Mouse (Mus musculus): ENCODE measurements around the gene Cxcl13. TPM values are rescaled to one million over a fixed set of nuclear protein-coding genes. Genes with fewer than 3 reads are reported as not detected.

Gene Cxcl13
- polyA plus RNA-seq (2016; fragmentation: Nextera tagmentation; extraction: Ambion mirVana): 0.20 and 0.39 TPM in 2 replicates

DNA sequence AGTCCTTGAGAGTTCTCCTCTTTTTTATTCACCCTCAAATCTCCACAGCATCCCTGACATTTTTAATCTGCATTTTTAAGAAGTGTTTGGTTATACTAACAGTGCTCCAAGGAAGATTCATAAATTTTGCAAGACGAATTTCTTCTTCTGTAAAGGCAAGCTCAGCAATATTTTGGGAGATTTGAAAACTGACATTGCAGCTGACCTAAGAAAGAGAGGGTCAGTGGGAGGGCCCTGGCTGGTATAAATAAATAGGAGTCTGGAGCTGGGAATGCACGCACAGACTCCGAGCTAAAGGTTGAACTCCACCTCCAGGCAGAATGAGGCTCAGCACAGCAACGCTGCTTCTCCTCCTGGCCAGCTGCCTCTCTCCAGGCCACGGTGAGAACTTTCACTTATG is at the start of gene Cxcl13:
TSS of gene Cxcl13 (plus strand) at position 301 of the 400 bp plus-strand sequence.
- DNase-seq (ENCODE audit: low spot score): no peak
- Histone ChIP-seq H3K27me3 (ENCODE audit: low read depth, poor library complexity, severe bottlenecking) (no peaks in the 10 kb centered on the region), H3K9me3 (replicated peaks) (no peaks in the 10 kb centered on the region), H3K36me3 (no peaks in the 10 kb centered on the region), H3K27ac (no peak within 1 kb of the TSS), H3K4me3 (no peak within 1 kb of the TSS), H3K4me1 (no peaks in the 10 kb centered on the region)
- 55% methylated on average over 5 of the region's 5 CpGs for WGBS

DNA sequence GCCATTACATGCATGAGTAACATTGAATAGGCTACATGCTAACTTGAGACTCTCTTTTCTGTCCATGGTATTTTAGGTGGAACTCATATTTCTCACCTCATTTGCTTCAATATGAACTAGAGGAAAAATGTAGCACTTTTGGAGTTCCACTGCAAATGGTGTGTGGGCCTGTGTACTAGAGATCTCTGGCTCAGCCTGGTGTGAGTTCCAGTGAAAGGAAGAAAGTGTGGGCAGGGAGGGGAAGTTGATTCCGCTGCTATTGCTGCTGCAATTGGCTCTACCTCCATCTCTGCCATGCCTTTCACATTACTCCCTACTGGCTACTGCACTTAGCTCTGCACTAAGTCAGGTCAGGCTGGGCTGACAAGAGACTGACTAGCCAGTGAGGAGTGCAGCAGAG is 45.7 kb upstream of the Cxcl13 start:
- Histone ChIP-seq H3K27ac (no peak overlapping the region), H3K4me3 (no peak overlapping the region), H3K36me3 (no peaks in the 10 kb centered on the region), H3K27me3 (ENCODE audit: low read depth, poor library complexity, severe bottlenecking) (no peaks in the 10 kb centered on the region), H3K4me1 (no peaks in the 10 kb centered on the region), H3K9me3 (replicated peaks) (no peaks in the 10 kb centered on the region)
- DNase-seq (ENCODE audit: low spot score): no peak
- 96% methylated on average over 1 of the region's 1 CpGs for WGBS

DNA sequence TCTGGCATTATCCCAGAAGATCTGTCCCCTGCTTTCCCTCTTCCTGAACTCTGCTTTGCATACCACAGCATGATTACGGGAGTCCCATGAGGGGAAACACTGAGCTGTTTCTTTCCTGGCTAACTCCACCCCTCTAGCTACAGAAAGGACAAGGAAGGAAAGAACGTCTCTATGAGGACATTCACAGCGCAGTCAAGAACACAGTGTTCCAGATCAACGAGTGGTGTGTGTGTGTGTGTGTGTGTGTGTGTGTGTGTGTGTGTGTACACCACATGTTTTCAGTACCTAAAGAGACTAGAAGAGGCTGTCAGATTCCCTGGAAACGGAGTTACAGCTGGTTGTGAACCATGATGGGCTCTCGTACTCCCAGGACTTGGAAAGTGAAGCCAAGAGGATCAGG is 38.3 kb upstream of the Cxcl13 start:
- Histone ChIP-seq H3K9me3 (replicated peaks) (no peaks in the 10 kb centered on the region), H3K36me3 (no peaks in the 10 kb centered on the region), H3K4me1 (no peaks in the 10 kb centered on the region), H3K4me3 (no peak overlapping the region), H3K27me3 (ENCODE audit: low read depth, poor library complexity, severe bottlenecking) (no peaks in the 10 kb centered on the region), H3K27ac (no peak overlapping the region)
- 94% methylated on average over 6 of the region's 6 CpGs for WGBS
- DNase-seq (ENCODE audit: low spot score): no peak

DNA sequence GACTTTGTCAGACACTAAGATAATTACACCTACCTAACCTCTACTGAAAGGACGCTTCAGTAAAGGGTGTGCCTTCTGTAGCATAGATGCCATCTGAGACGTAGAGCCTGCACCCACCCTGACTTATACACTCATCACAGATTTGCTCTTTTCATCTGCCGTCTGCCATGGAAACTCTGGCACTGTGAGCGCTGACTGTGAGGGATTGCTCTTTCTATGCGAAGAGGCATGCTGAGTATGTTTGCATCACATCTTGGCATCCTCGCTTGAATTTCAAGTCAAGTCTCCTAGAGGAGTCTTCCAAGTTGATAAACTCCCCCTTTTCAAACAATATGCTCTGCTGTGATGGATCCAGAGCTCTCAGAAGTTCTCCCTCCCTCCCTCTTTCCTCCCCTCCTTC is 32.7 kb upstream of the Cxcl13 start:
- Histone ChIP-seq H3K27ac (no peak overlapping the region), H3K4me1 (no peaks in the 10 kb centered on the region), H3K36me3 (no peaks in the 10 kb centered on the region), H3K4me3 (no peak overlapping the region), H3K9me3 (replicated peaks) (no peaks in the 10 kb centered on the region), H3K27me3 (ENCODE audit: low read depth, poor library complexity, severe bottlenecking) (no peaks in the 10 kb centered on the region)
- WGBS: 79% methylated on average over 6 of the region's 6 CpGs
- DNase-seq (ENCODE audit: low spot score): no peak

DNA sequence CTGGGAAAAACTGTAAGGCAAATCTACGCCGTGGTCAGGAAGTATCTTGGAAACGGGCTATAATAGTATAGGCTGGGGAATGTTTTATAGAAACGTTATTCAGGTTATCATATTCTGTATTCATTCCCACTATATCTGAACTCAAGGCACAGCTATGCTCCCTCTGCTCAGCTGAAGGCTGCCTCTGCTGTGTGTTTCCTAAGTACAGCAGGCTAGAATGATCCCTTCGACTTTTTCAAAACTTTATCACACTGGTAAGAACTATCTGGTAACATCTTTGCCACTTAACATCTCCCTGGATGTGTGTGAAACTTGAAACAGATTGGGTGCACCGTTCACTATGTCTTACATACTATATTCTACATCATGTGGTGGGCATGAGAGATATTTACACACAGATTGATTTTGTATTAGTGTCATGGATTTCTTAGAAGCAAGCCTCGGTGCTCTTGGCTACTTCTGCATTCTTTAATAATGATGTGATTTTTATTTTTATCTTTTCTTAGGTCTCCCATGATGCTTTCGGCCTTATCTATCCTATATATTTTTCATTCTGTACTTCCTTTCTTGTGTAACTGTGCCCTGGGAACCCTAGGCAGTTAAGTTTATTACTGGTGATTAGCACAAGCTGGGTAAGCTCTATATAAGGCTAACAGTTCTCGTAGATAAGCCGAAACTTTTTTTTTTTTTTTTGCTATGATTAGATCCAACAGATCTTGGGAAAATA is 31.4 kb upstream of the Cxcl13 start:
- no peak for DNase-seq (ENCODE audit: low spot score)
- H3K36me3 ChIP-seq: no peaks in the 10 kb centered on the region
- no peaks in the 10 kb centered on the region for H3K27me3 ChIP-seq (ENCODE audit: low read depth, poor library complexity, severe bottlenecking)
- H3K9me3 ChIP-seq (replicated peaks): no peaks in the 10 kb centered on the region
- no peaks in the 10 kb centered on the region for H3K4me1 ChIP-seq
- no peak overlapping the region for H3K27ac ChIP-seq
- H3K4me3 ChIP-seq: no peak overlapping the region
- WGBS: 89% methylated on average over 10 of the region's 10 CpGs

DNA sequence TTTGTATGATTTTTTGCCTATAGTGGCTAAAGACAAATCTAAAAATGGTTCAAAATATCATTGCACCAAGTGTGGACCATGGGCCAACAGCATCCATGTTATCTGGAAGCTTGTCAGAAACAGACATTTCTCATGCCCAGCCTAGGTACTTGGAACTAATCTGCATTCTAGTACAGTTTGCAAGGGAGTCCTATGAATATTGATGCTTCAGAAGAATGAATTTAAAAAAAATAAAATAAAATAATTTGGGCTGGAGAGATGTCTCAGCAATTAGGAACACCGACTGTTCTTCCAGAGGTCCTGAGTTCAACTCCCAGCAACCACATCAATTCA is 30.9 kb upstream of the Cxcl13 start:
- no peaks in the 10 kb centered on the region for H3K4me1 ChIP-seq
- no peak overlapping the region for H3K27ac ChIP-seq
- H3K27me3 ChIP-seq (ENCODE audit: low read depth, poor library complexity, severe bottlenecking): no peaks in the 10 kb centered on the region
- no peak for DNase-seq (ENCODE audit: low spot score)
- no peaks in the 10 kb centered on the region for H3K36me3 ChIP-seq
- H3K4me3 ChIP-seq: no peak overlapping the region
- no peaks in the 10 kb centered on the region for H3K9me3 ChIP-seq (replicated peaks)
- 97% methylated on average over 1 of the region's 1 CpGs for WGBS

DNA sequence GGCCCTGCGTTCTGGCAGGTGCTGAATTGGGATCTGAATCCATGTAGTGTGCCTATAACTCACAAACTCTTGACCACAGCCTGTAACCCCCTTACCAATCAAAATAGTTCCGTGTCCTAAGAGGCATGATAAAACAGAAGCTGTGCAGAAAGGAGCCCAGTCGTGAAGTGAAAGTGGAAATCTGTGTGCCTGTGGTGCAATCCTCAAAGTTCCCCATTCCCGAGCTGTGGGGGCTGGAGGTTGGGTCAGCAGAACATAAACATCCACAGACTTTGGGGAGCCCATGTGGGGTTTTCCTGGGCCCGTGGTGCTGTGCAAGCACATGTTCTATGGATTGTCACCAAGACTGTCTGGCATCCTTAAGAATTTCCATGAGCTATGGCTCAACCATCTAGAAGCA is 21.7 kb upstream of the Cxcl13 start:
- H3K4me1 ChIP-seq: peaks cover 11% of the 10 kb centered on the region
- 87% methylated on average over 5 of the region's 5 CpGs for WGBS
- no peaks in the 10 kb centered on the region for H3K36me3 ChIP-seq
- H3K9me3 ChIP-seq (replicated peaks): no peaks in the 10 kb centered on the region
- no peaks in the 10 kb centered on the region for H3K27me3 ChIP-seq (ENCODE audit: low read depth, poor library complexity, severe bottlenecking)
- no peak overlapping the region for H3K4me3 ChIP-seq
- DNase-seq (ENCODE audit: low spot score): no peak
- no peak overlapping the region for H3K27ac ChIP-seq

DNA sequence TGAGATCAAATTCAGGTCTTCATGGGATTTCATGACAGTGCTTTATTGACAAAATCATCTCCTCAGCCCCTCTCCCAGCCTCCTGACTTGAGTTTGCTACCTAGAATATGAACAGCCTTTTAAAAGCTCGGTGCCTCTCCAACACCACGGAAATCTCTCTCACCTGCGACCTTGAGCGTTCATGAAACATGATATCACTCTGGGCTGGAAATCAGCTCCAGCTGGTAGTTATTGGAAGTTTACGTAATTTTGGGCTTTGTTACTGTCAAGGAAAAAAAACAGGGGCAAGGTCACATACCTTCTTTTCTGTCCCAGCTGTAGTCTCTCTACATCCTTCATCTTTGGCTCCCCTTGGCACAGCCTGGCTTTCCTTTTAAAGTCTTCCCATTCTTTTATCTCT is 20.7 kb upstream of the Cxcl13 start:
- Histone ChIP-seq H3K4me1 (peaks cover 21% of the 10 kb centered on the region), H3K27ac (no peak overlapping the region), H3K9me3 (replicated peaks) (no peaks in the 10 kb centered on the region), H3K4me3 (no peak overlapping the region), H3K36me3 (no peaks in the 10 kb centered on the region), H3K27me3 (ENCODE audit: low read depth, poor library complexity, severe bottlenecking) (no peaks in the 10 kb centered on the region)
- 47% methylated on average over 5 of the region's 5 CpGs for WGBS
- no peak for DNase-seq (ENCODE audit: low spot score)

DNA sequence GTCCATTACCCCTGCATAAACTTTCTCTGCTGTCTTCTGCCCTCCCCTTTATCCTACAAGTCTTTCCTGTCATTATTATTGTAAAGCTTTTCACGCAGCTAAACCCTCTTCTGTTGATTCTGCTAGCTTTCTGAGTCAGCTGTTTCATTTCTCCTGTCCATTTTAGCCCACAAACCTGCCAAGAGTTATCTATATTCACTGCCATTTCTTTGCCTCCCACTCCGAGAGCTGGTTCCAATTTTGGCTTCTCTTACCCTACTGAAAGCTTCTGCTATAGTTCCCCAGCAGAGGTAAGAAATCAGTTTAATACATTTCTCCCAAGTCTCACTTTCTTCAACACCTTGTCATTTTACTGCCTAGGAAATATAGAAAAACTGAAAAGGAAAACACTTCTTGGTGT is 19.6 kb upstream of the Cxcl13 start:
- no peaks in the 10 kb centered on the region for H3K36me3 ChIP-seq
- no peak overlapping the region for H3K4me3 ChIP-seq
- DNase-seq (ENCODE audit: low spot score): no peak
- no peaks in the 10 kb centered on the region for H3K9me3 ChIP-seq (replicated peaks)
- WGBS: 82% methylated on average over 2 of the region's 2 CpGs
- H3K4me1 ChIP-seq: peaks cover 26% of the 10 kb centered on the region
- no peaks in the 10 kb centered on the region for H3K27me3 ChIP-seq (ENCODE audit: low read depth, poor library complexity, severe bottlenecking)
- no peak overlapping the region for H3K27ac ChIP-seq

DNA sequence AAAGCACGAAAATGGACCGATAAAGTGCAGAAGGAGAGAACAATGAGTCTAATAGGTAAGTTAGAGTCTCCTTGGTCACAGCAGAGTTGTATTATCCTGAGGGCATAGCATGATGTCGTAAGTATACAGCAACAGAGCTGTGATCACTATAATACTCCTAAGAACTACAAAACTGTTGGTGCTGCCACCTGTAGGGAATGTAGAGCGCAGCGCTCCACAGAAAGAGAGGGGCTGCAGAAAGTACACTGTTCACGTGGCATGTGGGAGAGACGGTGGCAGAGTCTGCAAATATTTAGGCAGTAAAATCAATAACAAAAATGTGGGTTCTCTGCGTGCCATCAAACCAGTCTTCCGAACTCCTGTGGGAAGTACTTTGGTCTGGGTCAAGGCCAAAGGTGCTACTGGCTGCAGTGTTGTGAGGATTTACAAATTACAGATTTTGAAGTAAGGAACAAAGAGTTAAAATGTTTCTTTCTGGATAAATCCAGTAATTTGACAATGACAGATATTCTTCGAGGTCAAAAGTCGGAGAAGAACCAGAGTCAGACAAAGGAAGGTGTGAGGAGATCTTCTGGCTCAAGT is 18.6 kb upstream of the Cxcl13 start:
- Histone ChIP-seq H3K4me3 (no peak overlapping the region), H3K9me3 (replicated peaks) (no peaks in the 10 kb centered on the region), H3K36me3 (no peaks in the 10 kb centered on the region), H3K27me3 (ENCODE audit: low read depth, poor library complexity, severe bottlenecking) (no peaks in the 10 kb centered on the region), H3K27ac (no peak overlapping the region), H3K4me1 (peaks cover 26% of the 10 kb centered on the region)
- WGBS: 70% methylated on average over 11 of the region's 11 CpGs
- DNase-seq (ENCODE audit: low spot score): peak; percentile 46

DNA sequence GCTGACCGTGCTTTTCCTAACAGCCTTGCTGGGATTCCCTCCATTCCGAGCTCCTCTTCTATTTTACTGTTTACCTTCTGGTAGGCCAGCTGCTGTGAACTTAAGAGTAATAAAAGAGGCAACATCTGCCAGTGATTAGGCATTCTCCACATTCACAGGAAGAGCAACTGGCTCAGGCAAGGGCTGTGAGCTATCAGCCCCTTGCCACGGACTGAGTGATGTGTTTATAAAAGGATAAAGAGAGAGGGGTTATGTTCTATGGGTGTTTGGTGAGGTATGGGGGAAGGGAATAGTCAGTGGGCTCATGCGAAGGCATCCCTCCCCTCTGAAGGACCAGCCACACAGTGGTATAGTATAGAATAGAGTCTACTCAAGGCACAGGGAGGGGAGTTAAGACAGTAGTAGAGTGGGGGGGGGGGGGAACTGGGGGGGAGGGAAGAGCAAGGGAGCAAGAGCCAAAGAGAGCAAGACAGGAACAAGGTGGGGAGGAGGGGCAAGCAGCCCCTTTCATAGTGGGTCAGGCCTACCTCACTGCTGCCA is 16.0 kb upstream of the Cxcl13 start:
- Histone ChIP-seq H3K9me3 (replicated peaks) (no peaks in the 10 kb centered on the region), H3K36me3 (no peaks in the 10 kb centered on the region), H3K27me3 (ENCODE audit: low read depth, poor library complexity, severe bottlenecking) (no peaks in the 10 kb centered on the region), H3K4me1 (peaks cover 26% of the 10 kb centered on the region), H3K27ac (no peak overlapping the region), H3K4me3 (no peak overlapping the region)
- 12% methylated on average over 4 of the region's 4 CpGs for WGBS
- DNase-seq (ENCODE audit: low spot score): no peak

DNA sequence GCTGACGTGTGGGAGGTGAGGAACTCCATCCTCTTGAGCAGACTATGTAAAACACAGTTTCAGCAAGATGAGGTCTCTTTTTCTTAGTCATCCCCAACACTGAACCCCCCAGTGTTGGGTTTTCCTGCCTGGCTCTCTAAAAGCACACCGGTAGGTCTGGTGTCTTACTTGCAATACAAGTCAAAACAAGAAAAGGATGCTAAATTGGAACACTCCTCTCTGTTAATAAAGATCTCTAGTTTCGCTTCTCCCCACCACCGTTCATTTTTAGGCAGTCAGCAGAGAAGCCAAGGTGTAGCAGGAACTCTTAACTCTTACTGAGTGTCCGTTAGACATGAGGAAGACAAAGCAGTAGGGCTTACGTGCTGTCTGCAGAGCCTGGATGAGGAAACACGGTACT is 15.2 kb upstream of the Cxcl13 start:
- Histone ChIP-seq H3K36me3 (no peaks in the 10 kb centered on the region), H3K4me1 (peaks cover 20% of the 10 kb centered on the region), H3K27me3 (ENCODE audit: low read depth, poor library complexity, severe bottlenecking) (no peaks in the 10 kb centered on the region), H3K27ac (no peak overlapping the region), H3K4me3 (no peak overlapping the region), H3K9me3 (replicated peaks) (no peaks in the 10 kb centered on the region)
- no peak for DNase-seq (ENCODE audit: low spot score)
- 83% methylated on average over 7 of the region's 7 CpGs for WGBS

DNA sequence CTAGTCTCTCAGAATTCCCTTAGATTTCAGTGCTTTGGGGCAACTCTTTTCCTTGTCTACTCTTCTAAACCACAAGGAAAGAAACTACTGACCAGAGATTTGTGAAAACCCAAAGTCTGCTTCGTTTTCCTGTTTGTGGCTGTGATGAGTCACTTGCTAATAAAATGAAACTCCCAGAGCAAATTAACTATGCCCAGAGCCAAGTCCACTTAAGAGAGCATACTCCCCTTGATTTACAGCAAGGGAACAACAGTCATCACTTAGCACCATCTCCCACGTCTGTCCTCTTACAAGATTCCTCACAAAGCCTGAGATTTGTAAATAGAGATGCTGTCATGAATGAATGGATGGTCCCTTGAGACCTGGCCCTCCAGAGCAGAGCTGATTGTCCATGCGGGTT is 11.6 kb upstream of the Cxcl13 start:
- WGBS: 23% methylated on average over 3 of the region's 3 CpGs
- Histone ChIP-seq H3K9me3 (replicated peaks) (no peaks in the 10 kb centered on the region), H3K27ac (no peak overlapping the region), H3K4me3 (no peak overlapping the region), H3K4me1 (peaks cover 15% of the 10 kb centered on the region), H3K36me3 (no peaks in the 10 kb centered on the region), H3K27me3 (ENCODE audit: low read depth, poor library complexity, severe bottlenecking) (no peaks in the 10 kb centered on the region)
- DNase-seq (ENCODE audit: low spot score): no peak

Data from limb, embryonic 10.5 days (tissue).